Mouse (Mus musculus): ENCODE measurements around the gene Patj. TPM values are rescaled to one million over a fixed set of nuclear protein-coding genes. Genes with fewer than 3 reads are reported as not detected.

Gene Patj
- polyA plus RNA-seq (2012; rRNA removed) = 24.4 and 25.3 TPM in 2 replicates

DNA sequence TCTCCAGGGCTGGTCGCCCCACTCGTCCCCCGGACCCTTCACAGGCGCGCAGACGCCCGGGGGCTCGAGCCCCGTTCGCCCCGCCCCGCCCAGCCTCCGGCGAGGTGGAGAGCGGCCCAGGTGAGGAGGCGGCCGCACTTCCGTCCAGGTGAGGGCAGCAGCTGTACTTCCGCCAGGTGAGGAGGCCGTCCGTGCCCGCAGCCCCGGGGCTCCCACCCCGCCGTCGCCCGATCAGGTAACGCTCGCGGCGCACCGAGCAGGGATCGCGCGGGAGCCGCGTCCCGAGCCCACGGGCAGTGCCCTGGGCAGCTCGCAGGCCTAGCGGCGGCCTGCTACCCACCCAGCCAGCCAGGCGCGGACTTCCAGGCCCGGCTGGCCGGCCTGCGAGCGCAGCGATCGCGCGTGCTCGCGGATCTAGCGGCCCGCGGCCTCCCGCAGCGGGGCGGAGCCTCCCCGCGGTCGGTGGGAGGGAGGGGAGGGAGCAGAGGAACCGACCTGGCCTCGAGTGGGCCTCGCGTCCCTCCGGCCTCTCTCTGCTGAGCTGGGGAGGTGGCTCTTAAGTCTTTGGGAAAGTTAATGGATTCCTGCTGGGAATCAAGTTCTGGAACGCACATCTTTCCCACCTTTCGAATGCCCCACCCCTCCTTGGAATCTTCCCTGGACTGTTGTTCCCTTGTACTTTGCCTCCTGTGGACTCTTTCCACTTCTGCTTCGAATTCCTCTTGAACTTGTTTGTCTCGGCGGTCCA, at the start of gene Patj:
Patj (plus strand) TSS at position 96 of the 748 bp plus-strand sequence.
- TF ChIP-seq CTCF (conservative IDR thresholded peaks at IDR 0.05; ENCODE audit: insufficient read depth, insufficient read length, low read depth, low read length) (no peak), POLR2A (IDR thresholded peaks at IDR 0.05; ENCODE audit: low read depth, low read length) (peak; percentile 26)
- H3K4me1 ChIP-seq (ENCODE audit: control insufficient read depth, insufficient read depth, low read length) = peaks cover 9% of the 10 kb centered on the region; the same call in 1 of the 2 replicates
- no peaks in the 10 kb centered on the region for H3K36me3 ChIP-seq (ENCODE audit: control insufficient read depth, insufficient read depth, low read length)
- H3K4me3 ChIP-seq (ENCODE audit: insufficient read depth, low read depth, low read length) = peak within 1 kb of the TSS; percentile 94
- H3K27ac ChIP-seq (ENCODE audit: insufficient read depth, low read depth, low read length) = peak within 1 kb of the TSS; percentile 96
- 1% methylated on average over 73 of the region's 73 CpGs for WGBS
- peak; percentile 85 for DNase-seq
- H3K27me3 ChIP-seq (replicated peaks; ENCODE audit: control insufficient read depth, insufficient read depth, low read length) = no peaks in the 10 kb centered on the region

DNA sequence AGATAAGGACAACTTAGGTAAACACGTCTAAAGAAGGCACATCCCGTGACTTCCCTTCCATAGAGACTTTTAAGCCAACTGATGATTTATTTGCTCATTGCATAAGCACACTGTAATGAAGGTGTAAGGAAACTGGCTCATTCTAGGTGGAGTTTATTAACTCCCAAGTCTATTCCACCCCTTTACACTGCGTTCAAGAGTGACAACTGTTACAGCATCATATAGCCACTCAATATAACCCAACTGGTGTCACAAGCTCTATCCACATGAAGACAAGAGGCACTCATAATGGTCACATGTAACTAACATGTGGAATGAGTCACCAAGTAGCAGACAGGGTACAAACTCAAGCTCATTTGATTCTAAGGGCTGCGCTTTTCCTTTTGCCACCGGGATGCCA, 47.0 kb upstream of the Patj start:
- WGBS = 67% methylated on average over 5 of the region's 5 CpGs
- no peak for TF ChIP-seq CTCF (conservative IDR thresholded peaks at IDR 0.05; ENCODE audit: insufficient read depth, insufficient read length, low read depth, low read length)
- TF ChIP-seq POLR2A (IDR thresholded peaks at IDR 0.05; ENCODE audit: low read depth, low read length) = no peak
- Histone ChIP-seq H3K36me3 (ENCODE audit: control insufficient read depth, insufficient read depth, low read length) (no peaks in the 10 kb centered on the region), H3K27ac (ENCODE audit: insufficient read depth, low read depth, low read length) (no peak overlapping the region), H3K4me3 (ENCODE audit: insufficient read depth, low read depth, low read length) (no peak overlapping the region), H3K4me1 (ENCODE audit: control insufficient read depth, insufficient read depth, low read length) (no peaks in the 10 kb centered on the region), H3K27me3 (replicated peaks; ENCODE audit: control insufficient read depth, insufficient read depth, low read length) (no peaks in the 10 kb centered on the region)
- no peak for DNase-seq

DNA sequence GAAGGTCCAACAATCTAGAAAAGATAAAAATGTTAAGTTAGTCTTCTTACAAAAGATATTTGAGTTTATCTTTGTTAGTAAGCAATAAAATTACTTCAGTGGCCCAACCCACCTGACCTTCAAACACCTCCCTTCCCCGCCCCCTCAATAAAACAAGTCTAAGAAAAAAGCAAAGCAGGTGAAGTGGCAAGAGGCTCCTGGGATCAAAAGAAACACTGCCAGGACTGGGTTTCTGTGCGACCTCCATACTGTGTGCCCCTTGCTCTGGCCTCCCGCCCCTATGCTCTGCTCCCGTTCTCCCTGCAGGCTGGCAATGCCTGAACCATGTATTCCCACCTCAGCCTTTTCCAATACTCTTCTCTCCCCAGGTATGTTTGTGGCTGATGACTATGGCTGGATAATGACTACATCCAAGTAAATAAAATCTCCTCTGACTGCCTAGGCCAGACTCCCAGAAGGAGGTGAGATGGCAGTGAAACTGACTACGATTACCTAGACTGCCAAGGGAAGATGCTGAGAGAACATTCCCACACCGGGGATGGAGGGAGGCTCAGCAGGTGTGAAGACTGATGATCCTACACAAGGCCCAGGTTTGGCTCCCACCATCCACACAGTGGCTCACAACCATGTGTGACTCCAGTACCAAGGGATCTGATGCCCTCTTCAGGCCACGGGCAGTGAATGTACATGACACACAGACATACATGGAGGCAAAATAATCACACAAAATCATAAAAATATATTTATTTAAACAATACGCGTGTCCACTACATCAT, 37.4 kb upstream of the Patj start:
- Histone ChIP-seq H3K4me1 (ENCODE audit: control insufficient read depth, insufficient read depth, low read length) (no peaks in the 10 kb centered on the region), H3K36me3 (ENCODE audit: control insufficient read depth, insufficient read depth, low read length) (peaks cover 3% of the 10 kb centered on the region; the same call in 1 of the 2 replicates), H3K27me3 (replicated peaks; ENCODE audit: control insufficient read depth, insufficient read depth, low read length) (no peaks in the 10 kb centered on the region), H3K27ac (ENCODE audit: insufficient read depth, low read depth, low read length) (no peak overlapping the region), H3K4me3 (ENCODE audit: insufficient read depth, low read depth, low read length) (no peak overlapping the region)
- WGBS = 90% methylated on average over 9 of the region's 9 CpGs
- TF ChIP-seq POLR2A (IDR thresholded peaks at IDR 0.05; ENCODE audit: low read depth, low read length) (no peak), CTCF (conservative IDR thresholded peaks at IDR 0.05; ENCODE audit: insufficient read depth, insufficient read length, low read depth, low read length) (no peak)
- DNase-seq = no peak

DNA sequence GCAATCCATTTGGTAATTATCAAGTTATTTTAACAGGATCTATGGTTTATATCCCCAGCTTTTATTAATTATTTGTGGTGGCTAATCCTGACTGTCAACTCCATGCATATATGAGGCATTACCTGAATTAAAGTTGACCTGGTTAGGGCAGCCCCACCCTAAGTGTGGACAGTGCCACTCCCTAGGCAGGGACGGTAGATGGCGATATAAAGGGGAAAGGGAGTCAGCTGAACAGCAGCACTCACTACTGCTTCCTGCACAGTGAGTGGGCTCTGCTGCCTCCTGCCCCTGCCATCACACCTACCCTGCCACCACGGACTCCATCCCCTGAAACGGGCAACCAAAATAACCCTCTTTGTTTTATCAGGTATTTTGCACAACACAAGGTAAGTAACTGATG, 20.2 kb upstream of the Patj start:
- Histone ChIP-seq H3K27me3 (replicated peaks; ENCODE audit: control insufficient read depth, insufficient read depth, low read length) (no peaks in the 10 kb centered on the region), H3K4me1 (ENCODE audit: control insufficient read depth, insufficient read depth, low read length) (peaks cover 5% of the 10 kb centered on the region; the same call in 1 of the 2 replicates), H3K27ac (ENCODE audit: insufficient read depth, low read depth, low read length) (no peak overlapping the region), H3K4me3 (ENCODE audit: insufficient read depth, low read depth, low read length) (no peak overlapping the region), H3K36me3 (ENCODE audit: control insufficient read depth, insufficient read depth, low read length) (peaks cover 2% of the 10 kb centered on the region; the same call in 1 of the 2 replicates)
- DNase-seq = no peak
- TF ChIP-seq POLR2A (IDR thresholded peaks at IDR 0.05; ENCODE audit: low read depth, low read length) (no peak), CTCF (conservative IDR thresholded peaks at IDR 0.05; ENCODE audit: insufficient read depth, insufficient read length, low read depth, low read length) (peak; percentile 53; the same call in 1 of the 2 replicates)
- WGBS = 66% methylated on average over 4 of the region's 4 CpGs

DNA sequence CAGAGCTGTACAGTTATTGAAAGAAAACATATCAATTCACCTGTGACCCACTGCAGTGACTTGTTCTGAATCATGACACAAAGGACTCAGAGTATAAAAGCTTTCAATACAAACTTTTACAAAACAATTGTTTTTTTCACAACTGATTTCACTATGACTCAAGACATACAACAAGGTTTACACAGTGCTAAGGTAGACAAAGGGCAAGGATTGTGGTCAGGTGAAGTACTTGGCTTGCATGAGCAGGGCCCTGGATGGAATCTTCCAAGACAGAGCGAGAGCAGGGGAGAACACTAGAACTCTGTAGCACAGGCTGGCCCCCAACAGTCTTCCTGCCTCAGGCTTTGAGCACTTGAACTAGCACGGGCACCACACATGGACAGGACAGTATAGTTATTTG, 18.6 kb upstream of the Patj start:
- Histone ChIP-seq H3K36me3 (ENCODE audit: control insufficient read depth, insufficient read depth, low read length) (peaks cover 2% of the 10 kb centered on the region; the same call in 1 of the 2 replicates), H3K4me1 (ENCODE audit: control insufficient read depth, insufficient read depth, low read length) (peaks cover 5% of the 10 kb centered on the region; the same call in 1 of the 2 replicates), H3K27ac (ENCODE audit: insufficient read depth, low read depth, low read length) (no peak overlapping the region), H3K27me3 (replicated peaks; ENCODE audit: control insufficient read depth, insufficient read depth, low read length) (no peaks in the 10 kb centered on the region), H3K4me3 (ENCODE audit: insufficient read depth, low read depth, low read length) (no peak overlapping the region)
- 97% methylated on average over 2 of the region's 2 CpGs for WGBS
- TF ChIP-seq POLR2A (IDR thresholded peaks at IDR 0.05; ENCODE audit: low read depth, low read length) = no peak
- DNase-seq = no peak

DNA sequence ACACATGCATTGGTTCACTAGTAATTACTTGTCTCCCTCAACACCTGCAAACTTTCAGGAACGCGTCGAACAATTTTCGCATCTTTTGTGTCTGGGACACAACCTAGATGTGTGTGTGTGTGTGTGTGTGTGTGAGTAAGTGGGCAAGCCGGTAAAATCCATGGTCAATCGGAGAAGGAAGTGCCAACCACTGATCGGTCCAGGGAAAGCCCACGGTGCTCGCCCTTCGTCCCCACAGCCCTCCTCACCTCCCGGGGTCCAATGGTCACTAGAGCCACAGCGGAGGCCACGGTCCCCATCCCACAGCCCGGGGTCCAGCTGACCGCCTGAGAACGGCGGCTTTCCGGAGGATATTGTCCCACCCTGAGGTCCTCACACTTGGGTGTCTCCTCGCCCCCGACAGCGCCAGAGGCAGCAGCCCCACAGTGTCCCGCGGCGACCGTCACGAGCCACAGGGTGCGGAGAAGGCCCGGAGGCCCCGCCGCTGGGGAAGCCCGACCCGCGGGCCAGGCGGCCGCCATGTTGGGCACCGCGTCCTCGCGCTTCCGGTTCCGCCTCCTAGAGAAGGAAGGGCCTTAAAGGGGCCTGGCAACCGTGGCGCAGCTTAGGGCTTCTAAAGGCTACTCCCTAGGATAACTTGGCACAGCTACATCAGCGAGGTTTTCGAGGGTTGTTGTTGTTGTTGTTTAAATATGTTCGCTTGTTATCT, 12.7 kb upstream of the Patj start, which contains the start of gene Tm2d1:
Tm2d1 (minus strand) TSS at position 591 of the 709 bp plus-strand sequence.
- peak; percentile 54 for TF ChIP-seq POLR2A (IDR thresholded peaks at IDR 0.05; ENCODE audit: low read depth, low read length)
- no peak for TF ChIP-seq CTCF (conservative IDR thresholded peaks at IDR 0.05; ENCODE audit: insufficient read depth, insufficient read length, low read depth, low read length)
- DNase-seq = peak; percentile 88

More for the DNA sequence above, 12.7 kb upstream of the Patj start, which contains the start of gene Tm2d1:
- Histone ChIP-seq H3K4me3 (ENCODE audit: insufficient read depth, low read depth, low read length) (peak within 1 kb of the TSS; percentile 84), H3K27ac (ENCODE audit: insufficient read depth, low read depth, low read length) (peak within 1 kb of the TSS; percentile 34), H3K36me3 (ENCODE audit: control insufficient read depth, insufficient read depth, low read length) (no peaks in the 10 kb centered on the region), H3K4me1 (ENCODE audit: control insufficient read depth, insufficient read depth, low read length) (peaks cover 5% of the 10 kb centered on the region; the same call in 1 of the 2 replicates), H3K27me3 (replicated peaks; ENCODE audit: control insufficient read depth, insufficient read depth, low read length) (no peaks in the 10 kb centered on the region)
- WGBS = under 1% methylated on average over 46 of the region's 46 CpGs

Data from kidney, adult 2 months (tissue).